Mouse (Mus musculus) c-Kit-positive CD71-negative TER-119-negative erythroid progenitor cells, embryonic 14.5 days (primary cell): ENCODE data around the gene Rab4a.

Source experiments
- DNase-seq: peaks from one replicate; pipeline ENCODE4 v3.0.0-alpha.2; 2013; ENCODE audit warnings: low read depth

Rab4a gene

GRCm38 (mm10) chr8:123813173-123813891 lies 7.5 kb downstream of the Rab4a start:
- no peak for DNase-seq

GRCm38 (mm10) chr8:123813892-123814266 lies 8.1 kb downstream of the Rab4a start:
- no peak for DNase-seq

GRCm38 (mm10) chr8:123815325-123815724 lies 9.5 kb downstream of the Rab4a start:
- DNase-seq: no peak

GRCm38 (mm10) chr8:123816939-123817338 lies 11.2 kb downstream of the Rab4a start:
- no peak for DNase-seq

GRCm38 (mm10) chr8:123817747-123818146 lies 12.0 kb downstream of the Rab4a start:
- DNase-seq: no peak

- no peak for DNase-seq
Measured at GRCm38 (mm10) chr8:123819683-123820610, 14.2 kb downstream of the Rab4a start.

GRCm38 (mm10) chr8:123820780-123821179 lies 15.0 kb downstream of the Rab4a start:
- no peak for DNase-seq

GRCm38 (mm10) chr8:123823111-123823510 lies 17.3 kb downstream of the Rab4a start:
- DNase-seq: no peak

- no peak for DNase-seq
Measured at GRCm38 (mm10) chr8:123823532-123824123, 17.8 kb downstream of the Rab4a start.

- DNase-seq: no peak
Measured at GRCm38 (mm10) chr8:123826001-123826400, 20.2 kb downstream of the Rab4a start.

GRCm38 (mm10) chr8:123826758-123827157 lies 21.0 kb downstream of the Rab4a start:
- no peak for DNase-seq

GRCm38 (mm10) chr8:123827523-123827922 lies 21.7 kb downstream of the Rab4a start:
- DNase-seq: no peak

GRCm38 (mm10) chr8:123832757-123833156 lies 27.0 kb downstream of the Rab4a start:
- peak; percentile 45 for DNase-seq

- no peak for DNase-seq
Measured at GRCm38 (mm10) chr8:123835451-123835850, 29.7 kb downstream of the Rab4a start.

GRCm38 (mm10) chr8:123836354-123836753 lies 30.6 kb downstream of the Rab4a start:
- DNase-seq: no peak

- DNase-seq: no peak
Measured at GRCm38 (mm10) chr8:123838496-123838895, 32.7 kb downstream of the Rab4a start.

GRCm38 (mm10) chr8:123840578-123841345 lies 35.0 kb downstream of the Rab4a start:
- no peak for DNase-seq

- no peak for DNase-seq
Measured at GRCm38 (mm10) chr8:123842086-123842485, 36.3 kb downstream of the Rab4a start.

- DNase-seq: no peak
Measured at GRCm38 (mm10) chr8:123844341-123844740, 38.6 kb downstream of the Rab4a start.

GRCm38 (mm10) chr8:123845114-123845513 lies 39.3 kb downstream of the Rab4a start:
- DNase-seq: no peak

GRCm38 (mm10) chr8:123845991-123846390 lies 40.2 kb downstream of the Rab4a start:
- DNase-seq: no peak

- no peak for DNase-seq
Measured at GRCm38 (mm10) chr8:123846509-123846908, 40.7 kb downstream of the Rab4a start.
